Mouse (Mus musculus) right cerebral cortex, postnatal 36 days (tissue): Measurements from ENCODE around the gene Plxnc1.

Source experiments
- DNase-seq, 2 experiments: peaks; one replicate each; pipeline ENCODE4 v3.0.0; 2022; ENCODE audit warnings: low spot score in 2 of 2, mixed read lengths in 1 of 2

Plxnc1 gene

DNA sequence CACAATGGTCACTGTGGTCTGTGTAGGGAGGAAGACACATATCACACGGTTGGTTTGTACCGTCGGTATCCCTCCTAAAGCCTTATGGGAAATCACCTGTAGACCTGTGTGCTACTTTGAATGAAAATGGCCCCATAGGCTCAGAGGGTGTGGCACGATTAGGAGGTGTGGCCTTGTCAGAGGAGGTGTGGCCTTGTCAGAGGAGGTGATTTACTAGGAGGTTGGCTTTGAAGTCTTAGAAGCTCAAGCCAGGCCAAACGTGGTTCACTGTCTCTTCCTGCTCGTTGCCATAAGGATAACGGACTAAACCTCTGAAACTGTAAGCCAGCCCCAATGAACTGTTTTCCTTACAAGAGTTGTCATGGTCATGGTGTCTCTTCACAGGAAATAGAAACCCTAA, 73.5 kb downstream of the Plxnc1 start:
- no peak for DNase-seq

DNA sequence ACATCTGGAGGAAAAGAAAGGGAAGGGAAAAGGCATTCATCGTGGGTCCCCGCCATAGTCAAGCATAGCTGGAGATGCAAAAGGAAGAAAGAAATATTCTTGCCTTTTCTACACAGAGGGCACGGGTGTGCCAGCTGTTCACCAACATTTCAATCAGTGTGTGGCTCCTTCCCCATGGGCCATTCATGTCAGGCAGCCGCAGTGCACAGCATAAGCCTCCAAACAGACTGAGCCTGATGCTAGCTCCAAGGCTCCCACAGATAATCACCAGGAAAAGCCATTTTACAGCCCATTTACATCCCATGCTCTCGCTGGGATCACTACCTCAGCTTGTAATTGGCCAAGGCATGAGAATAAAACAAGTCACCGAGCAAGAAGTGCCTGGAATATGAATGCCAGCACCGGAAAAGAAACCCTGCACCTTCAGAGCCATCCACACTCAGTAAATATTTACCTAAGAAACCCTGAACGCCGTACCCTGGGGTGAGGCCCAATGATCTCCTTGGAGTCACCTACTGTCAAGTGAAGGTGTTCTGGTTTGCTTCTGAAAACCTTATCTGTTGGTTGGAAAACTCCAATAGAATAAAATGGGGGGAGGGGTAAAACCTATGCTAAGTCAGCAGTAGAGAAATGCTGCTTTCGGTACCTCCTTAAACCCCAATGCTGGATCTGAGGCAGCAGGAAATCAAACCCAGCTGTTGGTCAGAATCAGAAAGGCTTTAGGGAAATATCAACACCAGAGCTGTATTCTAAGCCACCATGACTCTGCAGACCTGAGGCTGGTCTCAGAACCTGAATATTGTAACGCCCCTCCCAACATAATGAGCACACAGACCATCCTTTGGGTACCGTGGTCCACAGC, 77.4 kb downstream of the Plxnc1 start:
- no peak for DNase-seq

GRCm38 (mm10) chr10:94865206-94865605, 79.4 kb downstream of the Plxnc1 start:
- no peak for DNase-seq

DNA sequence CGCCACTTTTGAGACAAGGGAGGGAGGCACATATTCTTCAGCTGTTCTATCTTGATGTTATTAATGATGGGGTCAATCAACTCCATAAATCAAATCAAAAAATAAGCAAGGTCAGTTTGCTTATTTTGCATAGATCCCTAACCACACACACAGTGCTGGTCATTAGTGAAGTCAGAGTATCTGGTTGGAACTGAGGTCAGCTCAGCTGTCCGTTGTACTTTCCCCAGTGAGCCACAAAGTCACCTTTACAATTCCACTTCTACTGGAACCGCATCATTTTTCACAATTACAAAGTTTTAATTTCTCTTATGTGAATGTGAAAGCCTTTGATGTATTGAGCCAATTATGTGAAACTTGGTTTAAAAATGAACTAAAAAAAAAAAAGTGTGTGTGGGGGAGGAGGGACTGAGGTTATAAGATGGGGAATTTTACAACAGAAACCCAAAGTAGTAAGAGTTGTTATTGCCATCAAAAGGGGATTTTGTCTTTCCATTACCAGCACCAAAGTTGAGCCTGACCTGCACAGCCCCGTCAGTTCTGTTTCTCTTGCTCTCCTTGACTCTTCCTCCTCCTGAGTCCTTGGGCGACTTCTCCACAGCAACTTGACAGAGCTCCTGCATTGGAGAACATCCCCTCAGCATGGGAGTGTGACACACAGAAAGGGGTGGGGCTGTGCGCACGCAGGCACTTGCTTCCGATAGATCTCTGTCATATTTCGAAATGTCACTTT, 80.3 kb downstream of the Plxnc1 start:
- no peak for DNase-seq

- no peak for DNase-seq
Measured at GRCm38 (mm10) chr10:94863251-94863650, 81.4 kb downstream of the Plxnc1 start.

- no peak for DNase-seq
Measured at GRCm38 (mm10) chr10:94860870-94861269, 83.8 kb downstream of the Plxnc1 start.

- DNase-seq: no peak
Measured at GRCm38 (mm10) chr10:94858277-94859033, 86.2 kb downstream of the Plxnc1 start.

DNA sequence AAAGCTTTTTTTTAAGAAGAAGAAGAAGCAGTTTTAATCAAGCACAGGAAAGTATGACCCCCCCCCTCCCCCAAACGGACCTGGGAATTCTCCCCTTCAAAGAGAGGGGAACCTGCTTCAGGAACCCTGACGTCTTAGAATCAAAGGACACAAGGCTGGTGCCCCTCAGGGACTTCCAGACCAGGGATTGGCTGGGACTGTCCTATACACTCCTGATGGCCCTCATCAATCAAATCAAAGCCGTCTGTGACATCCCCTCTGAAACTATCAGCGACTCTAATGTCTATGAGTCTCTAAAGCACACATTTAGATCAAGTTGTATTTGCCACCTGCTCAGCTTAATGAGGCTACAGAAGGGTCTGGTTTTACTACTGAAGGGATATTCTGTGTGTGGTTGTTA, 94.1 kb downstream of the Plxnc1 start:
- DNase-seq: no peak

- DNase-seq: no peak
Measured at GRCm38 (mm10) chr10:94849930-94850329, 94.7 kb downstream of the Plxnc1 start.

DNA sequence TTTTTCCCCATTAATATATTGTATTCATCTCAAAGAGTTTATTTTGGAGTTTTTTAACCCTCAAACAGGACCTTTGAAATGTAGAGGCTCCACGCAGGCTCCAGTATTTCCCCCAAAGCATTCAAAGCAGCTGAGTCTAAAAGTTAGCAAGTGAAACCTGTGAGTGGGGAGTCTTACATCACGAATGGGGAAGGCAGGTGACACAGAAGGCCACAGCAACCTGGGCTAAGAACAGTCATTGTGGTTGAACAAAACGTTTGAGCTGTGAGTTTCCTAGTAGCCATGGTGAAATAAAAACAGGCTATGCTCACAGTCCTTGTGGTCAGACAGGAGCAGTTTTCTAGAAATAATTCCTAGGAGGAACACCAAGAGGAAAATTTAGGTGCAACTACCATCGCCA, 95.3 kb downstream of the Plxnc1 start:
- DNase-seq: no peak

DNA sequence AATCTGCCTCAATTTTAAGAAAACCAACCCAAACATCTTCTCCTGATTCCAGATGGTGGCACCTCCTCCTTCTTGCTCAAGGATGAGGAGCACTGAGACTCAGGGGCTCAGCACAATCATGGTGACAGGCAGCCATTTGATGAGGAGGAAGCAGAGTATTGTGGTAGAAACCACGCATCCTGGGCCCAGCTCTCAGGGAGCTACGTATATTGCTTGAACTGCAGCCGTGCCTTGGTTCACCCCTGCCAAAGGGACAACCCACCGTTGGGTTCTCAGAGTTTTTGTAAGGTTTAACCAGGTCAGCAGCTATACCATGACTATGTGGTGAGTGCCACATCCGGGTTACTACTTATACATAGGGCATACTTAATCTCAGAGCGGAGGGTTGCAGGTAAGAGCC, 96.3 kb downstream of the Plxnc1 start:
- no peak for DNase-seq

GRCm38 (mm10) chr10:94846501-94847105, 98.0 kb downstream of the Plxnc1 start:
- no peak for DNase-seq

- no peak for DNase-seq
Measured at GRCm38 (mm10) chr10:94844692-94845091, 99.9 kb downstream of the Plxnc1 start.

DNA sequence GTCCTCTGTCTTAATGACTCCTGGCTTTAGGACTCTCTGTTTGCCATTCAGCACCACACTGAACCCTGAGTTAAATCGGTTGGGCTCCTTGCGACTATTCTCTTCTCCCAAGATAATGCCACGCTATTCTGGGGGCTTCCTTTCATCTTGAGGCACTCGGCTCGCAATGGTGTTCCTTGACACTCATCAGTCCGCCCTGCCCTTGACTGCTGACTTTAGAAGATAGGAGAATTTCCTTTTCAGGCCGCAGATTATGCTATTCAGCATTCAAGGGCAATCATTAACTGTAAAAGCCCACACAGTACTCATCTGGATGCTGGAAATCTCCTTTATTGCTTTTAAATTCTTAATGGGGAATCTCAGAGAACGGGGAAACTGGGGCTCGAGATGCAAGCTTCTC, 108.8 kb downstream of the Plxnc1 start:
- DNase-seq: no peak

DNA sequence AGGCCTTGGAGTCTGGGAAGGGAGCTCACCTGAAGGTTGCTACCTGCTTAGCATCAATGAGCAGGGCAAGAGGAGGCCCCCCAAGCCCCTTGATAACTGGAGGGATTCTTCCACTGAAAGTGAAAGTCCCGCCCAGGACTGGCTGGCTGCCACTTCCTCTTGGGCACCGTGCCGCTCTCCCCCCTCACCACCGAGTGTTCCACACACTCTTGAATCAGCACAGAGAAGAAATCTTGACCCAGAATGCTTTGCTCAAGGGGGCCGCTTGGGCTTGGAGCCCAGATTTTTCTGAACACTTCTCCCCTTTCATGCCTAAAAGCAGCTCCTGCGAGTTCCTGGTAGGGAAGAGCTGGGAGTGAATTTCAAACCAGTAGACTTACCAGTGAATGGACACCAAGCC, 115.2 kb downstream of the Plxnc1 start:
- DNase-seq: peak; percentile 87 to 90

DNA sequence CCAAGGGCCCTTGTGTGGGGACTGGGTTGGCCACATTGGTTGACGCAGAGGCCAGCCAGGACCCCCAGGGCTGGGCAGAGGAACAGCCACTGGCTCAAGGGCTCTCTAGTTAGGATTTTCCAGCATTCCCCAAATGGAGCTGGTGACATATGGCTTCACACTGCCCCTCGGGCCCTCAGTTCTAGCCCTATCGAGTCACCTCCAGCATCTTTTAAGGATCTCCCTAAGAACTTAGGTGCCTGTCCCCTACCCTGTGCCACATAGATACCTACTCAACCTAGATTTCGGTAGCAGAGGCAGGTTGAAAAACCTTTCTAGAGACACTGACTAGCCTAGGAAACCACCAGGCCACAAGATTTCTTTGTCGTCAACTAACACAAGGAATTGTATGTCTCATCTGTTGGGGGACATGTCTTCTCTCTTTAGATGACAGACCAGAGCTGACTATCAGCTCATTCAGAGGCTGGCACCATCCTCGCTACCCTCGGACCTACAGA, 115.9 kb downstream of the Plxnc1 start:
- DNase-seq: no peak

GRCm38 (mm10) chr10:94827890-94828733, 116.5 kb downstream of the Plxnc1 start:
- no peak for DNase-seq

GRCm38 (mm10) chr10:94827325-94827724, 117.3 kb downstream of the Plxnc1 start:
- DNase-seq: no peak

DNA sequence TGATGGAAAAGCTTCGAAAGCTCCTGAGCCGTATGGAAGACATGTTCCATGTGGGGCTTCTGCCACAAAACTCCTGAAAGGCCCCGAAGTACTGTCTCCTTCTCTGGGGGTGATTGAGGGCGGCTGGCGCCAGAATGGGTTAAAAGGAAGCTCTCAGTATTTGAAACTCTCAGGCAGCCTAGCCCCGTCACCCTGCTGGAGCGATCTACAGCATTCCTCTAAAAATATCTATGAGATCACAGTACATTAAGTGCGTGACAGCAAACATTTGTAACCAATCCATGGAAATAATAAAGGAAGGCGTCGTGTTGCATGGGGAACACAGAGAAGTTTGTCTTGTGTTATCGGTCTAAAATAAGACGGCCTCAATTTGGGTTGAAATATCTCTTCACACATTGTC, 118.2 kb downstream of the Plxnc1 start:
- no peak for DNase-seq

DNA sequence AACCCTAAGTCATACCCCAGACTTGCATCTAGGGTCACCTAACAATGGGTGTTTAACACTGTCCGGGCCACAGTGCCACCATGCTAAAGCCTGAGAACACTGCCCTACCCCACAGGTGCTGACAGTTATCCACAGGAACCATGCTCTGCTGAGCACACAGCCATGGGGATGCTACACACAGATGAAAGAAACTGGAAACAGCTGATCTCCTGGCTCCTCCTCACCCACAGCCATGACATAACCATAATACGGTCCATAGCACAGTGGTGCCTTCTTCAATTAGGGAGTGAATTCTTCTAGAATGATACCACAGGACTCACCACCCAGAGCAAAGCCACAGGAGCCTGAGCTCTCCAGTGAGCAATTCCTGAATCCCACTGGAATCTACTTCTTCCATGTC, 118.7 kb downstream of the Plxnc1 start:
- DNase-seq: no peak
